Mouse (Mus musculus) gastrocnemius, adult 8-10 months (tissue): Measurements from ENCODE around the gene Pde4d. TPM values are rescaled to one million over a fixed set of nuclear protein-coding genes. Genes with fewer than 3 reads are reported as not detected.

Experiments
- DNase-seq, 2 experiments: peaks; one replicate each; pipeline ENCODE4 v3.0.0; 2022; ENCODE audit warnings: low spot score in 2 of 2
- total RNA-seq, 4 experiments: library from RNA; stranded (reverse); gene quantifications; 2 replicates each; pipeline ENCODE4 v1.2.4; 2022

Pde4d gene
- total RNA-seq, 4 experiments from 2014 or later: 257 to 339 (median 308) TPM

GRCm38 (mm10) chr13:109732655-109733376 is 1283.1 kb downstream of the Pde4d start:
- DNase-seq: no peak

- no peak for DNase-seq
Observed at GRCm38 (mm10) chr13:109736290-109737078, 1286.7 kb downstream of the Pde4d start.

GRCm38 (mm10) chr13:109746492-109746891 is 1296.7 kb downstream of the Pde4d start:
- DNase-seq: no peak

GRCm38 (mm10) chr13:109752236-109752863 is 1302.6 kb downstream of the Pde4d start:
- peak; percentile 36 to 52 for DNase-seq

GRCm38 (mm10) chr13:109756854-109757253 is 1307.1 kb downstream of the Pde4d start:
- no peak for DNase-seq

- no peak for DNase-seq
Observed at GRCm38 (mm10) chr13:109759201-109759600, 1309.5 kb downstream of the Pde4d start.

- DNase-seq: no peak
Observed at GRCm38 (mm10) chr13:109761081-109761480, 1311.3 kb downstream of the Pde4d start.

- DNase-seq: no peak
Observed at GRCm38 (mm10) chr13:109774791-109775190, 1325.0 kb downstream of the Pde4d start.

GRCm38 (mm10) chr13:109775197-109775596 is 1325.4 kb downstream of the Pde4d start:
- no peak for DNase-seq

GRCm38 (mm10) chr13:109776116-109776515 is 1326.4 kb downstream of the Pde4d start:
- peak; percentile 82 to 84 for DNase-seq

- no peak for DNase-seq
Observed at GRCm38 (mm10) chr13:109776995-109777394, 1327.2 kb downstream of the Pde4d start.

GRCm38 (mm10) chr13:109777441-109777840 is 1327.7 kb downstream of the Pde4d start:
- DNase-seq: no peak

GRCm38 (mm10) chr13:109778297-109778835 is 1328.6 kb downstream of the Pde4d start:
- no peak for DNase-seq

GRCm38 (mm10) chr13:109781466-109781865 is 1331.7 kb downstream of the Pde4d start:
- no peak for DNase-seq

- no peak for DNase-seq
Observed at GRCm38 (mm10) chr13:109788604-109789003, 1338.9 kb downstream of the Pde4d start.

GRCm38 (mm10) chr13:109789151-109789550 is 1339.4 kb downstream of the Pde4d start:
- DNase-seq: no peak

- DNase-seq: no peak
Observed at GRCm38 (mm10) chr13:109790045-109790715, 1340.4 kb downstream of the Pde4d start.

GRCm38 (mm10) chr13:109793918-109794317 is 1344.2 kb downstream of the Pde4d start:
- no peak for DNase-seq

- no peak for DNase-seq
Observed at GRCm38 (mm10) chr13:109798651-109799050, 1348.9 kb downstream of the Pde4d start.

GRCm38 (mm10) chr13:109802201-109802600 is 1352.5 kb downstream of the Pde4d start:
- no peak for DNase-seq
